Mouse (Mus musculus) CD4-positive helper T cell, adult 2 months (primary cell): ENCODE results near the gene Mymk.

Experiments
- DNase-seq: peaks from one replicate; pipeline ENCODE4 v3.0.0-alpha.2; 2012; ENCODE audit warnings: low read depth, missing footprints, low spot score

Mymk gene

DNA sequence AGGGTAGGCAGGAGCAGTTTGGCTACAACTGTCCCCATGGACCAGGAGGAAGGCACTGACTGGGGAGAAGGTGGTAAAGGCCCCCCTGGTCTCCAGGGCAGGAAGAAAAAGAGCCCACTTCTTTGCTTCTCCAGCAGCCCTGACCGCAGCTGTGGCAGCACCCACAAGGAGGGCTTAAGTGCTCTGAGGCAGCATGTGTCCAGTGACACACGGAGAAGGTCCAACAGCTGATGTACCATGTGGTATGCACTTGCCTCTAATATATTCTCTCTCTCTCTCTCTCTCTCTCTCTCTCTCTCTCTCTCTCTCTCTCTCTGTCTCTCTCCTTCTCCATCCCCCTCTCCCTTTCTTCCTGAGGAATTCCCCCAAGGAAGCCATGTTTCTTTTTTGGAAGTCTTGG is at the start of gene Mymk:
Gene Mymk, minus strand, starts transcription at position 202 of the 400 bp plus-strand sequence.
- no peak for DNase-seq

DNA sequence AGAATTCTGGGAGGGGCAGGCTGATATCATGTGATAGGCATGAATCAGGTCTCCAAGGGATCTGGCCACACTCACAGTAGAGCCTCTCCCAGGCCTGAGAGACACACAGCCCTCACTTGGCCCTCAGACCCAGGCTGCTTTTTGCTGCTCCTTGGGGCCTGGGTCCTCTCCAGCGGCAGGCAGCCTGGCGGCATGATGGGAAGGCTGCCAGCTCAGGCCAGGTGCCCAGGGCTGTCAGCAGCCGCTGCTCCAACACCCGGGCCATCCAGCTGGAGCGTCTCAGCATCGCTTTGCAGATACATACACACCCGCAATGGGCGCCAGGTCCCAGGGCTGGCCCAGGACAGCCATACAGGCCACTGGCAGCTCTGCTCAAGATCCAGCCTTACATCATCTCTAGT is 48.3 kb upstream of the Mymk start:
- DNase-seq: no peak

DNA sequence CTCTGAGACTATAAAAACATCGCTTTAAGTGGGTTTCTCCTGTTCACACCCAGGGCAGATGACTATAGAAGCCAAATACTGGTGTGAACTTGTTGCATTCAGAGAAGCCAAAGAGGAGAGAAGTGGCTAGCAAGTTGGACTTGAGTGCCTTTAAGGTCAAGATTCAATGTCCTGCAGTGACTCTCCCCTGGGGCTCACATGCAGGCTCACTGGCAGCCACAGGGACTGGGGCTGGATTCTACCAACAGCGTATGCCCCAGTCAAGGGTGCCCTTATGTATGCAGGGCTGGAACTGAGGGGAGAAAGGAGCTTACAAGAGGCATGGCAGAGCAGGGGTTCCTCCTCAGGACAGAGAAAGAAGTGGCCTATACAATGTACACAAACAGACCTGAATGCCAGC is 47.8 kb upstream of the Mymk start:
- no peak for DNase-seq

DNA sequence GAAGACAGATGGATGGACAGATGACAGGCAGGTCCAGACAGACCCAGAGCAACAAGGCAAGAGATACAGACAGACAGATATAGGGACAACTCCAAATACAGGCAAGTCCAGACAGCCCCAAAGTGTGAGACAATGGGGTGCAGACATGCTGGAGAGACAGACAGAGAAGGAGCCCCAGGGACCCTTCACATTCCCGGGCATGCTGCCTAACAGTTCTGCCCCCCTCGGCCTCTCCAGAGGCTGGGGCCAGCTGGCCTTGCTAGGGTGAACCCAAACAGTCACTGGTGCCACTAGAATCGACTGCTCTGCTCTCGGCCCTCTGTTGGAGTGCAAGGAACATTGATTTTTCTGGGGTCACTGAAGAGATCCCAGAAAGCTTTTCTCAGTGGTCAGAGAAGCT is 46.5 kb upstream of the Mymk start:
- DNase-seq: no peak

DNA sequence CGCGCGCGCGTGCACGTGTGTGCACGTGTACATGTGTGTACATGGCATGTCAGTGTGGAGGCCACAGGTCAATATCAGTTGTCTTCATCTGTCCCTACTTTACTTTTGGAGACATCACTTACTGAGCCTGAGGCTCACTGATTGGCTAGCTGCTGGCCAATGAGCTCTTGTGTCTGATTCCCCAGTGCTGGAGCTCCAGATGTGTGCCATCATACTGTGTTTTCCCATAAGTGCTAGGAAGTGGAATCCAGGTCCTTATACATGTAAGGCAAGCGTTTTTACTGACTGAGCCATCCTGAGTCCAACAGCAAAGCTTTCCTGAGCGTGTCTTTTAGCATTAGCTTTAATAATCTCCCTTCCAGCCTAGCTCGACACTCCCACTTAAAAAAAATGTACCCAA is 42.2 kb upstream of the Mymk start:
- no peak for DNase-seq

DNA sequence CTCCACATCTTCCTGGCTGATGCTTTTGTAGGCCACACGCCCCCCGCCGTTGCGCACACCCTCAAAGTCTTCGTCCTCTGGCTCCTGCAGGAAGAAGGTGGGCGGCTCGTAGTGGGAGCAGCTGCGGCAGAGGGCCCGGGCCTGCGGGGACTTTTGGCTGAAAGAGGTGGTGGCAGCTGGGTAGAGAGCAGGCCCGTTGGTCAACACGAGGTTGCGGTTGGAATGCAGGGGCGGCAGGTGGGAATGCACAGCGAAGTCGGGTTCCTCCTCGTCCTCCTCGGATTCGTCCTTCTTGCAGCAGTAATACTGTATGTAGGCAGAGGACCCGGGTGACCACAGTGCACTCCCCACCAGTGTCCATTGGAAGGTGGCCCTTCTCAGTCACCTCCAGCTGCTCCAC is 40.6 kb upstream of the Mymk start:
- DNase-seq: no peak

DNA sequence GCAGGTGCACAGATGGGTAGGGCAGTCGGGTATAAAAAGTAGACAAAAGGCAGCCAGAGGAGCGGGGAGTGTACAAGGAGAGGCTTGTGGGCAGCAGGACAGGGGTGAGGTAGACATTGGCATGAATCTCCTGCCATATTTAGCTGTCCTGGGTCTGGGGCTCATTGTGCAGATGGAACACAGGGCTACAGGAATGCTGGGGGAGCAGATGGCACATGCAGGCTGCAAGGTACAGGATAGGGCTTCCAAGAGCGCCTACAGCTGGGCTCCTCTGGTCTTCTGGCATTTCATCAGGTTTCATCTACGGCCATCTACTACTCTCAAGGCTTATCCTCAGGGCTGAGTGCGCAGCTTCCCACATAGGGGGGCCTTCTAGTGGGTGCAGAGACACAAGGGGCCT is 37.1 kb upstream of the Mymk start:
- DNase-seq: no peak

DNA sequence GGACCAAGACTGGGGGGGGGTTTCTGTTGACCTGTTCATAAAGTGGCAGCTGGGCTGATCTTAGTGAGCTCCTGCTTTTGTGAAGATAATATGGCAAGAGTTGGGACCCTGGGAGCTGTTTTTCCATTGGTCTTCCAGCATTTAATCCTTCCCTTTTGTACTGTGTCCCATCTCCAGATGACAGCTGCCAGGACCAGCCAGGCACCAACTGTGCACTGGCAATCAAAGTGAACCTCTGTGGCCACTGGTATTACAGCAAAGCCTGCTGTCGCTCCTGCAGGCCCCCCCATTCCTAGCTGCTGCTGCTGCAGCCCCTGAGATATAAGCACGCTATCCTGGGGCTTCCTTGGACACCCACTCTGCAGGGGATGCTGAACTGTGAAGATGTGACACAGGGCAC is 36.2 kb upstream of the Mymk start:
- no peak for DNase-seq

DNA sequence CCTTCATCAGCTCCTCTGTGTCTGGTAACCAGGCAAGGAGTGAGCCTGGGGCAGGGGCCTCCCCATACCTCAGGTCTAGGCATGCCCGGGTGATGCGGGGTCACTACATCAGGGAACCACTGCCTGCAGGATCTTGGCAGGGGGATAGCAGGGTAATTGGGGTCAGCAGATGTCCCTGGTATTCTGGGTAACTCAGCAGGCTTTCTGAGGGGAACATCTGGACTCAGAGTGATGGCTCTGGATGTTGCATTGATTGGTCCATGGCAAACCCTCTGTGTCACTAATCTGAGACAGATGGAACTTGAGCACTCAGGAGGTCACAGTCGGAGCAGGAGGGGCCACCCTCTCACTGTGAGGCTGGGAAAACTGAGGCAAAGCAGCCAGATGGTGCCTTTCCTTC is 34.8 kb upstream of the Mymk start:
- DNase-seq: no peak

DNA sequence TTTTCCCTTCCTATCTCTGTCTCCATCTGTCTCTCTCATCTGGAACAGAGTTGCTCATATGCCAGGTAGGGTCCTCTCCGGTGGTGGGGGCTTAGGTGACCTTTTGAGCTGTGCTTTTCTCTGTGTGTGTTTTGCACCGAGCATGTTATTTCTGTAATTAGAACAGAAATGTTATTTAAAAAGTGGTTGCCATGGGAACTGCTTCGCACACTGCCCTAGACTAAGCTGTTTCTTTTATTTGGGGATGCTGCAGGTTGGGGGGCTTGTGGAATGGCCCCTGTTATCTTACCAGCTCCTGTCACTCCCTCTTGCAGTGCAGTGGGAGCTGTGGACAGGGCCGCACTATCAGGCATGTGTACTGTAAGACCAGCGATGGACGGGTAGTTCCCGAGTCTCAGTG is 31.6 kb upstream of the Mymk start:
- no peak for DNase-seq

DNA sequence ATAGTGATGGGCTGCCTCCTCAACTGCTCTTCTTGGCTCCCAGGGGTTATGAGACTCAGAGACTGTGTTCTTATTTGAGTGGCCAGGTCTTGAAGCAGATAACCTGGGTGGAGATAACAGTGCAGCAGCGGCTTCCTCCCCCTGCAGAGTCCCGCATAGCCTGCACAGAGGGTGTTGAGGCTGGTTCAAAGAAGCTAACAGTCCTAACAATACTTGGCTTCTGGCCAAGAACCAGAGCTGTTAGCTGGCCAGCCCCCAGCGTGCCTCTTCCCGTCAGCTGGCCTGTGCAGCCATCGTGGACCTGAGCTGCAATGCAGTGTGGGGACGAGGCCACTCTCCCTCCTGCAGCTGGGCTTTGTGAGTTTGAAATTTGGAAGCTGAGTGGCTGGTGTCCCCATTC is 25.8 kb upstream of the Mymk start:
- no peak for DNase-seq

DNA sequence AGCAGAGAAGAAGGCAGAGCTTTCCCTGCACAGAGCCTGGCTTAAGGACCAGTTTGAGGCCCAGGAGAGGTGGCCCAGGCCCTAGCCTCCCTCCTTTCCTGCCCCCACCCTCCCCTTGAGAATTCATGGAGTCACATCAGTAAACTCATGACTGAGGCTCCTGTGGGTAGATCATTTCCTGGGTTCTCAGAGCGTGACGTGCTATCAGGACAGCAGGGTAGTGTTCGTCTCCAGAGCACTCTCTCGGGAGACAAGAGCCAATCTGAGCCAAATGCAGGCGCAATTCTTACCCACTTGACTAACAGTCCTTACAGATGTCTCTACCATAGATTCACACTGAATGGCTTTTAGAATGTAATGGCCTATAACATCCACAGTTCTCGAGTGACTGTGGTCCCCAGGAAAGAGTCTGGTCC is 25.3 kb upstream of the Mymk start:
- no peak for DNase-seq

DNA sequence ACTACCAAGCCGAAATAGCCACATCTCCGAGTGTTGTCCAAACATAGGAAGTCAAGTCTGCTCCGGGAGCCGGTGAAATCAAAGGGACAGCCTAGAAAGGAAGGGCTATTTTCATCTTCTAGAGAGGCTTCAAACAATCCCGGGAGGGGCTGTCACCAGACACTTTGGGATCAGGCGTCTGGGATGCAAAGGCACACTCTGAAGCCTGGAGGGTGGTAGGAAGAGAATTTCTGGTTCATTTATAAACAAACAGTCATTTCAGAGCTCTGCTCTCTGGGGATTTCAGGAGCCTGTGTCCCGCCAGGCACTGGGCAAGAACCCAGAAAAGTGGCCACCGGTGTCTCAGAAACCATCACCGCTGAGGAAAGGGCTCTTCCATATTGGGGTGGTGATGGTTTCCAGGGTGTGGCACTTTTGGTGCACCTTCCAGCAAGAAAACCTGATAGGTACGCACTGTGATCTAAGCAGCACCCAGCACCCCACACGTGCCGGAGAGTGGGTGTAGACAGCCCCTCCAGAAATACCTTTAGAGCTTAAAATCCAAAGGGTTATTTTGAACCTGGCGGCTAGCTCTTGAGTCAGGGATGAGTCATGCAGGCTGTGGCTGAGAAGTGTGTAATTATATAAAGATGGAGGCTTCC is 24.5 kb upstream of the Mymk start:
- DNase-seq: no peak

DNA sequence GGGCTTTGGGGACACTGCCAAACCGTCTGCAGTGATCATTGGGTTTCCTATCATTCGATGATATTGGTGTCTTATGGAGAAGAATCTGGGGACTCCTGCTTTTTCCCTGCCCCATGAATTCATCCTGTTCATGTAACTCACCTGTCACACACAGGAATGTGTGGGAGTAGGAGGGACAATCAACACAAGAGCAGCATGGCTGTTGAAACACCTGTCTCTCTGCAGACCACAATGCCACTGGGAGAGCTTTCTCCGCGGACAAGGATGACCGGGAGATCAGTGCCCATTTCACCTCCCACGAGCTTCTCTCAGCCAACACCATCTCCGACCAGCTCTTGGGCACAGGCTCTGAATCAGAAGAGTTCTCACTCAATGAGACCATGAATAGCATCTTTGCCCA is 23.2 kb upstream of the Mymk start:
- DNase-seq: no peak

DNA sequence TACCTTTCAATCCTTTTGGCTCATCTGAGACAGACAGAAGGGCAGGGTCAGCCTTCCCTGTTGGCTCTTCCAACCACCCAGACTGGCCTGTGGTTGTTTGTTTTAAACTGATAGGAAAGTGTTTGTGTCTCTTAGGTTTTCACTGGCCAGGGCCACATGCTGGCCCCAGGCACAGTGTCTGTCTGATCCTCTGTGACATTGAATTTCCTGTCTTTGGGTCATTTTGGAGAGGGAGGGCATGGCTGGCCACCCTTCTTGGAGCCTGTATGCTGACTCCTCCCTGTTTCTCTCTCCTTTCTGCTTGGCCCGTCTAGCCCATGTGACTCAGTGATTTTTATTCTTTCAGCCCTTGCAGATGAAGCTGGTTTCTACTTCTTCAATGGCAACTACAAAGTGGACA is 17.3 kb upstream of the Mymk start:
- DNase-seq: no peak

DNA sequence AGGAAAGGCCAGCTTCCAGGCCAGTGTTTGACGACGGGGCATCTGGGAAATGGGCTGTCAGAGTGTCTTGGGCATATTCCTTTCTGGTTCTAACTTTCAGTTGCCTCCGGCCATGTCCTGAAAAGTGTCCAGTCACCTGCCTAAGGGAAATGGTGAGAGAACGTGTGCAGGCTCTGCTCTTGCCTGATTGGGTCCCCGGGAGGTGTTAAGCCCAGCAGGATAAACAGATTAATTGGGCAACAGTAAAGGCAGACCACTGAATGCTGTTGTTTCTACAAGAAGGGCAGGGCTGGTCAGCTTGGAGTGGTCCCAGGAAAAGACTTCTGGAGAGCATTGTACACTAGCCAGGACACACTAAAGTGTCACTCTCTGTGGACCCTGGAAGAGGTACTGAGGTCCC is 16.7 kb upstream of the Mymk start:
- no peak for DNase-seq

DNA sequence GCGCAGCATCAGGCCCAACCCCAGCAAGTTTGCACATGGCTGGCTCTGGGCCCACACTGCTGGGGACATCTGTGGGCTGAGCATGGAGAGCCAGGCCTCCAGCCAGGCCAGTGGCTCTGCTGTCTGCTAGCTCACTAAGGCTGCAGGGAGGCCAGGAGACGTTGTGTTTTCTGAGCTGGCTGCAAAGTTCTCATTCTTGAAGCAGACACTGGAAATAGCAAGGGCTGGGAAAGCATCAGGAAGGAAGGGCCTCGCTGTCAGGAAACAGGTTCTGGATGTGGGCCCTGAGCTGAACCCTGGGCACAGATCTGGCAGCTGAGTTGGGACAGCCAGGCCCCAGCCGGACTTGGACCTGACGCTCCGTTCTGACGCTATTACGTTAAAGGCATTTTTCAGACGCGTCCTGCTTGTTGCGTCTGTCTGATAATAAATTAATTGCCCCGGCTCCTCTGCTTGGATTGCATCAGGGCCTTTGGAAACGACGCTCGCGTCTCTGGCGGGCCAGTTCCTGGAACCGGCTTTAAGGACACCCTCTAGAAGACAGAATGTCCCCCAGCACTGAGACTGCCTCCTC is 16.2 kb upstream of the Mymk start:
- DNase-seq: no peak

DNA sequence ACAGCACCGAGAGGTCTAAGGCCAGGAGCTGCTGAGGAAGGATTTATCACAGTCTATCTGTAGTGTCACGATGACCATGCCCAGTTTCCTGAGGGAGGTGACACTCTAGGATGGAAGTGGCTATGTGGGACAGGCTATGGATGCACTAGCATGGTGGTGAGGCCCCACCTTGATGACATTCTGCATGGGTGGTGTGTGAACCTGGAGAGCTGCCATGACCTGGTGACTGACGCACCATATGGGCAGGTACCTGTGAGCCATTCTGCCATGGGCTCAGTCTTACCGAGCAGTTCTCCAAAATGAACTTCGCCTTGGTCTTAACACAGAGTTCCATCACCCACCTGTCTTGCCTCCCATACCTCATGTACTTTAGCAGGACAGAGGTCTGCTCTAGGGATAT is 15.6 kb upstream of the Mymk start:
- no peak for DNase-seq

DNA sequence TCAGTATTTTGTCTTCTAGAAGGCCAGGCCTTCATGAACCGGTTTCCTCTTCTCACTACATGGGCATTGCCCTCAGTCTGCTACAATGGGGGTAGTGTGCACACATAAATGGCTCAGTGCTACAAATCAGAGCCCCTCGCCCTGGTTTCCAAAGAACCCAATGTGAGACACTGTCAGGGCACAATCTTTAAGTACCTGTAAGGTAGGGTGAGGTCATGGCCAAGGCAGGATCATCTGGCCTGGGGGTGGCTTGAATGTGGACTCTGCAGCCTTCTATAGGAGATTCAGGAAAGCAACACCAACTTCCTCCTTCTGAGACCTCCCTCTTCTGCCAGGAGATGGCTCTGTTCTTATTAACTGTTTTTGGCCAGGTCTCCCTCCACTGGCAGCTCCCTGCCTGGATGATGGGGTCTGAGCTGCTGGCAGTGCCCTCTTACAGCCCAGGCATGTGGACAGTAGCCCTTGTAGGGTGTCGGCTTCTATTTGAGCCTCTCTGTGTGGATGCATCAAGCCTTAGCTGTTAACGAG is 14.6 kb upstream of the Mymk start:
- DNase-seq: no peak

DNA sequence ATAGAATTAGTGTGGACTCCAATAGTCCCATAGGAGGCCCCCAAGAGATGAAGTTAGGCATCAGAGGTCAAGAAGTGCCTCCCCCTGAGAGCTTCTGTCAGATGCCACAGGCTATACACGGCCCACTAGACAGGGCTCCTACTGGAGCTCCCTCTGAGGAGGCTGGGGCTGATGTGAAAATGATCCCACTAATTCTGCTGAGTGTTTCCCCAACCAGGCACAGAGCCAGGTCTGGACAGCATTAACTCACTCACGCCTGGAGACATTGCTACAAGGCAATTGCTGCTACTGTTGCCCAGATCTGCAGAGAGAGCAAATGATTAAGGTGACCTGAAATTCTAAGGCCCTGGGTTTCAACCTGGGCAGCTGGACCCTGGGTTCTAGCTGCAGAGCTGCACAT is 13.8 kb upstream of the Mymk start:
- no peak for DNase-seq

DNA sequence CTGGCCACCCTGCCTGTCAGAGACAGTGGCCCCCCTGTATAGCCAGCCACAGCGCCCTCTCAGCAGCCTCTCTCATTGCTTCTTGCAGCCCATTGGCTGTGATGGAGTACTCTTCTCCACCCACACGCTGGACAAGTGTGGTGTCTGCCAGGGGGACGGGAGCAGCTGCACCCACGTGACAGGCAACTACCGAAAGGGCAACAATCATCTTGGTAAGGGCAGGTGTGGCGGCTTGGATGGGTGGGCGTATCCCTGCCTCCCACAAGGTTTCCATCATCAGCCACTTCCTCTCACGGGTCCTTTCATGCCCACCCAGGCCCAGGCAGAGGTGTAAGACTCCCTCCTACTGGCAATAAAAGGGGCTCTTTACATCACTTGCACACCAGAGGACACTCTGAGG is 13.0 kb upstream of the Mymk start:
- DNase-seq: no peak

DNA sequence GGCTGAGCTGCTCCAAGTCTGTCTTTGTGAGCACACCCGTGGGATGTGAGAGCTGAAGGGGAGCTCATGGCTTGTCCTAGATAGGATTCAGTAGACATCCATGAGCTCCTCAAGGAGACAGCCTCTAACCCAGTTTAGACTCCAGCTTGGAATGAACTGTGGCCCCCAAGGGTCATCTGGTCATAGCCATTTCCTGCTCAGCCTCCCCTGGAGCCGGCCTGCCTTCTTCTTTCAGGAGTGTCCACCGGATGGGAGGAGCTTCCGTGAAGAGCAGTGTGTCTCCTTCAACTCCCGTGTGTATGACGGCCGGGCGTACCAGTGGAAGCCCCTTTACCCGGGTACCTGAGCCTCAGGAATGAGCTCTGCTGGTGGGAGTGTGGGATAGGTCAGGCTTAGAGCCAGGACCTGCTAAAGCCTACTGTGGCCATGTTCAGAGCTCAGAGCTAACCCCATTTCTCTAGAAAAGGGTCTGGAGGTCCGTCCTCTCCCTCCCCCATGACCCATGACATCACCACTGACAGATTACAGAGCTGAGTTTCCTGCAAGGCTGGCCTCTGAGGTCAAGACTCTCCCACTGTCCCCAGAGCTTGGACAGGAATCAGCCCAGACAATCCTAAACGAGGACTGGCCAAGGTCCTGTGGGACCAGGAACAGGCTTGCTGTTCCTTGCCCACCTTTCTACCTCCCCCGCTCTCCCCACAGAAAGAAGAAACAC is 11.9 kb upstream of the Mymk start:
- DNase-seq: no peak

DNA sequence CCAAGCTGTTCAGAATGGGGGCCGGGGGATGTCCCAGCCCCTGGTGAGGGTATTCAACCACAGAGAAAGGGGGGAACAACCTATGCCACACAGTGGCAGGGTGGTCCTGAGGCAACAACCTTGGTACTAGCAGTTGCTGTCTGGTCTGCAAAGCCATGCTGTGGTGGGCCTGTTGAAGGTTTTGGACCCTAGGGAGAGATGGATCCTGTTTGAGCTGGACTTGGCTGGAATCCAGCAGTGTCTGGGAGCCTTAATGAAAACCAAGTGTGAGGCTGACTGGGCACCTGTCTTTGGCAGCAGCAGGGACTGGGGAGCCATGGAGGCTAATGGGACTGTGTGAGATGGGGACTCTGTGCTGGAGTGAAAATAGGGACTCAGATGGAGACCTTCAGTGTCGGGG is 7.7 kb upstream of the Mymk start:
- DNase-seq: no peak
